Mouse (Mus musculus): ENCODE data around the gene Fam114a2.

The Fam114a2 gene

GRCm38 (mm10) chr11:57519304-57519703 lies 887 bp upstream of the Fam114a2 start:
- no peak for DNase-seq (ENCODE audit: low read depth)

GRCm38 (mm10) chr11:57518751-57519148 lies 333 bp upstream of the Fam114a2 start:
- no peak for DNase-seq (ENCODE audit: low read depth)

- DNase-seq (ENCODE audit: low read depth), result no peak
Measured at GRCm38 (mm10) chr11:57516946-57517441, 1.4 kb downstream of the Fam114a2 start.

- no peak for DNase-seq (ENCODE audit: low read depth)
Measured at GRCm38 (mm10) chr11:57515218-57515617, 3.2 kb downstream of the Fam114a2 start.

GRCm38 (mm10) chr11:57506899-57507298 lies 11.5 kb downstream of the Fam114a2 start:
- DNase-seq (ENCODE audit: low read depth), result no peak

GRCm38 (mm10) chr11:57503155-57503554 lies 15.3 kb downstream of the Fam114a2 start:
- no peak for DNase-seq (ENCODE audit: low read depth)

- DNase-seq (ENCODE audit: low read depth), result no peak
Measured at GRCm38 (mm10) chr11:57498215-57498614, 20.2 kb downstream of the Fam114a2 start.

- no peak for DNase-seq (ENCODE audit: low read depth)
Measured at GRCm38 (mm10) chr11:57497701-57498100, 20.7 kb downstream of the Fam114a2 start.

GRCm38 (mm10) chr11:57496462-57497039 lies 21.9 kb downstream of the Fam114a2 start:
- no peak for DNase-seq (ENCODE audit: low read depth)

- no peak for DNase-seq (ENCODE audit: low read depth)
Measured at GRCm38 (mm10) chr11:57488436-57488835, 30.0 kb downstream of the Fam114a2 start.

GRCm38 (mm10) chr11:57478077-57478476 lies 40.3 kb downstream of the Fam114a2 start:
- no peak for DNase-seq (ENCODE audit: low read depth)

- no peak for DNase-seq (ENCODE audit: low read depth)
Measured at GRCm38 (mm10) chr11:57475119-57475518, 43.3 kb downstream of the Fam114a2 start.

- no peak for DNase-seq (ENCODE audit: low read depth)
Measured at GRCm38 (mm10) chr11:57474296-57474941, 44.0 kb downstream of the Fam114a2 start.

- DNase-seq (ENCODE audit: low read depth), result no peak
Measured at GRCm38 (mm10) chr11:57470979-57471378, 47.4 kb downstream of the Fam114a2 start.

- DNase-seq (ENCODE audit: low read depth), result no peak
Measured at GRCm38 (mm10) chr11:57470056-57470455, 48.4 kb downstream of the Fam114a2 start.

- DNase-seq (ENCODE audit: low read depth), result no peak
Measured at GRCm38 (mm10) chr11:57468706-57469105, 49.7 kb downstream of the Fam114a2 start.

- DNase-seq (ENCODE audit: low read depth), result no peak
Measured at GRCm38 (mm10) chr11:57467159-57468110, 51.0 kb downstream of the Fam114a2 start.

- no peak for DNase-seq (ENCODE audit: low read depth)
Measured at GRCm38 (mm10) chr11:57465844-57466243, 52.6 kb downstream of the Fam114a2 start.

GRCm38 (mm10) chr11:57465025-57465424 lies 53.4 kb downstream of the Fam114a2 start:
- no peak for DNase-seq (ENCODE audit: low read depth)

GRCm38 (mm10) chr11:57459759-57460158 lies 58.7 kb downstream of the Fam114a2 start:
- DNase-seq (ENCODE audit: low read depth), result no peak

- no peak for DNase-seq (ENCODE audit: low read depth)
Measured at GRCm38 (mm10) chr11:57454421-57454820, 64.0 kb downstream of the Fam114a2 start.

- no peak for DNase-seq (ENCODE audit: low read depth)
Measured at GRCm38 (mm10) chr11:57445237-57445962, 73.0 kb downstream of the Fam114a2 start.
